Mouse (Mus musculus) 416B (cell line): ENCODE results near the gene Prkch.

Experiments used
- DNase-seq: peaks from one replicate; pipeline ENCODE4 v3.0.0; 2011; ENCODE audit warnings: low read depth

The Prkch gene

GRCm38 (mm10) chr12:73756527-73756926 is 171.9 kb downstream of the Prkch start:
- peak; percentile 47 for DNase-seq

GRCm38 (mm10) chr12:73762001-73762400 is 177.4 kb downstream of the Prkch start:
- no peak for DNase-seq

GRCm38 (mm10) chr12:73762762-73763161 is 178.2 kb downstream of the Prkch start:
- DNase-seq, result no peak

- no peak for DNase-seq
Observed at GRCm38 (mm10) chr12:73764649-73765525, 180.3 kb downstream of the Prkch start.

GRCm38 (mm10) chr12:73766152-73766551 is 181.6 kb downstream of the Prkch start:
- peak; percentile 28 for DNase-seq

GRCm38 (mm10) chr12:73768788-73769187 is 184.2 kb downstream of the Prkch start:
- no peak for DNase-seq

GRCm38 (mm10) chr12:73769536-73769935 is 184.9 kb downstream of the Prkch start:
- DNase-seq, result no peak

GRCm38 (mm10) chr12:73770771-73771170 is 186.2 kb downstream of the Prkch start:
- DNase-seq, result no peak

GRCm38 (mm10) chr12:73774793-73775385 is 190.3 kb downstream of the Prkch start:
- DNase-seq, result no peak

GRCm38 (mm10) chr12:73776401-73776945 is 191.9 kb downstream of the Prkch start:
- no peak for DNase-seq

GRCm38 (mm10) chr12:73777673-73778072 is 193.1 kb downstream of the Prkch start:
- DNase-seq, result no peak

GRCm38 (mm10) chr12:73779332-73780231 is 195.0 kb downstream of the Prkch start:
- peak; percentile 98 for DNase-seq

- no peak for DNase-seq
Observed at GRCm38 (mm10) chr12:73781425-73782032, 196.9 kb downstream of the Prkch start.

GRCm38 (mm10) chr12:73786909-73787308 is 202.3 kb downstream of the Prkch start:
- DNase-seq, result no peak

GRCm38 (mm10) chr12:73788850-73789249 is 204.3 kb downstream of the Prkch start:
- no peak for DNase-seq

GRCm38 (mm10) chr12:73790571-73791108 is 206.0 kb downstream of the Prkch start:
- DNase-seq, result peak; percentile 45

- DNase-seq, result no peak
Observed at GRCm38 (mm10) chr12:73793216-73793615, 208.6 kb downstream of the Prkch start.

- no peak for DNase-seq
Observed at GRCm38 (mm10) chr12:73793744-73794143, 209.1 kb downstream of the Prkch start.

GRCm38 (mm10) chr12:73794151-73794883 is 209.7 kb downstream of the Prkch start:
- peak; percentile 23 for DNase-seq

GRCm38 (mm10) chr12:73799671-73800070 is 215.1 kb downstream of the Prkch start:
- no peak for DNase-seq

GRCm38 (mm10) chr12:73800886-73801285 is 216.3 kb downstream of the Prkch start:
- DNase-seq, result no peak
